In genomic region chr1:98144845-98145244, GRCm38 (mm10) we compare ENCODE assay signal across 11 mouse cellular contexts. TPM values are rescaled to one million over a fixed set of nuclear protein-coding genes. Genes with fewer than 3 reads are reported as not detected.
DNase-seq lines count a peak whose midpoint lies in the region; ATAC-seq and TF ChIP-seq lines count a peak whose summit lies in the region.
"Had no signal": no experiment of that assay in that cellular context is flagged by ENCODE, and none has a peak within 500 bp of the region (broad histone marks: within the 10 kb centered on the region; RNA-seq: fewer than 3 reads in every experiment).

No protein-coding gene starts in this region.

- ATAC-seq in hindbrain, embryonic 11.5 days (ENCODE audit: low FRiP score), result no peak

- no peak for TF ChIP-seq CTCF in cerebellum, adult 2 months (IDR thresholded peaks at IDR 0.05; ENCODE audit: borderline replicate concordance, insufficient read depth, low read depth, low read length)
- TF ChIP-seq CTCF in E14TG2a.4 (conservative IDR thresholded peaks at IDR 0.05; ENCODE audit: low read length), result peak; percentile 75

- DNase-seq in cerebellum, postnatal 14 days, result peak; percentile 3 to 25
- no peak for DNase-seq in cerebellum, adult 2 months
- peak; percentile 2 for DNase-seq in left cerebral cortex, postnatal 4 days
- DNase-seq in left cerebral cortex, adult 11 months (ENCODE audit: low spot score), result no peak
- peak; percentile 5 for DNase-seq in induced T-regulatory cell, adult 2 months (ENCODE audit: low read depth)
- no peak for DNase-seq in hindbrain, embryonic 11.5 days (ENCODE audit: low spot score)
- DNase-seq in gastrocnemius, adult 8-10 months (ENCODE audit: low spot score in 2 of 2), result no peak
- DNase-seq: gastrocnemius, postnatal 14 days; layer of hippocampus, postnatal 36 days had no signal

- no peak for TF ChIP-seq POLR2A in cerebellum, adult 2 months (IDR thresholded peaks at IDR 0.05; ENCODE audit: borderline replicate concordance, insufficient read depth, low read length)

- H3K4me2 ChIP-seq in hindbrain, embryonic 11.5 days (replicated peaks; ENCODE audit: low read depth, low read length), result no peak overlapping the region

- no peak overlapping the region for H3K9ac ChIP-seq in hindbrain, embryonic 11.5 days (ENCODE audit: low read depth, low read length)

- no peaks in the 10 kb centered on the region for H3K36me3 ChIP-seq in E14TG2a.4 (ENCODE audit: insufficient read depth, low read length)
- H3K36me3 ChIP-seq in hindbrain, embryonic 11.5 days (ENCODE audit: control insufficient read depth, insufficient read depth, low read length), result no peaks in the 10 kb centered on the region
- H3K36me3 ChIP-seq: forebrain, embryonic 10.5 days had no signal

- H3K4me3 ChIP-seq in cerebellum, adult 2 months (replicated peaks; ENCODE audit: insufficient read depth, low read depth, low read length), result no peak overlapping the region
- no peak overlapping the region for H3K4me3 ChIP-seq in E14TG2a.4 (replicated peaks; ENCODE audit: low read length)
- H3K4me3 ChIP-seq in hindbrain, embryonic 11.5 days (ENCODE audit: low read depth, low read length), result no peak overlapping the region
- H3K4me3 ChIP-seq: forebrain, embryonic 10.5 days had no signal

- no peaks in the 10 kb centered on the region for H3K4me1 ChIP-seq in cerebellum, adult 2 months (ENCODE audit: control insufficient read depth, insufficient read depth, low read length)
- H3K4me1 ChIP-seq in E14TG2a.4 (replicated peaks; ENCODE audit: low read depth, low read length), result no peaks in the 10 kb centered on the region
- H3K4me1 ChIP-seq in hindbrain, embryonic 11.5 days (replicated peaks; ENCODE audit: control insufficient read depth, insufficient read depth, low read length), result no peaks in the 10 kb centered on the region
- H3K4me1 ChIP-seq: forebrain, embryonic 10.5 days had no signal

- 96% methylated on average over 1 of the region's 1 CpGs for WGBS in cerebellum, adult 2 months
- WGBS in hindbrain, embryonic 11.5 days, result 90% methylated on average over 1 of the region's 1 CpGs

- intact Hi-C loops in left cerebral cortex, postnatal 4 days (cut with DNase I), result no loop called here

- no peak overlapping the region for H3K27ac ChIP-seq in cerebellum, adult 2 months (ENCODE audit: insufficient read depth, low read length)
- no peak overlapping the region for H3K27ac ChIP-seq in hindbrain, embryonic 11.5 days (ENCODE audit: low read depth, low read length)
- H3K27ac ChIP-seq: forebrain, embryonic 10.5 days had no signal

- H3K27me3 ChIP-seq in cerebellum, adult 2 months (ENCODE audit: control insufficient read depth, insufficient read depth, low read length), result no peaks in the 10 kb centered on the region
- H3K27me3 ChIP-seq in E14TG2a.4 (ENCODE audit: insufficient read depth, low read length), result no peaks in the 10 kb centered on the region
- no peaks in the 10 kb centered on the region for H3K27me3 ChIP-seq in hindbrain, embryonic 11.5 days (ENCODE audit: control insufficient read depth, insufficient read depth, low read length)

- H3K9me3 ChIP-seq in E14TG2a.4 (ENCODE audit: low read length), result no peaks in the 10 kb centered on the region
- no peaks in the 10 kb centered on the region for H3K9me3 ChIP-seq in hindbrain, embryonic 11.5 days (ENCODE audit: control insufficient read depth, low read length)
- H3K9me3 ChIP-seq: forebrain, embryonic 10.5 days had no signal

RNA-seq across cellular contexts. Expression of gene Pam, which starts 49.4 kb away (rescaled TPM):
- 33.0 and 35.4 TPM in 2 replicates for polyA plus RNA-seq in cerebellum, adult 2 months (2012; rRNA removed)
- 100 to 1,000 TPM; 108 to 114 TPM for total RNA-seq in left cerebral cortex, postnatal 4 days (2021)
- polyA plus RNA-seq in hindbrain, embryonic 11.5 days (2014; fragmentation: Nextera tagmentation; extraction: Ambion mirVana), result 17.3 and 23.8 TPM in 2 replicates
- 10 to 100 TPM; 19.6 to 32.4 (median 23.9) TPM for total RNA-seq in gastrocnemius, adult 8-10 months (2022)

Comparison
In these comparisons a context has a peak if more than half of its experiments do, and no peak if none do; other contexts are left out.
1. DNase-seq: peak in cerebellum, postnatal 14 days (2 of 2), left cerebral cortex, postnatal 4 days (single experiment) and induced T-regulatory cell, adult 2 months (single experiment); none in cerebellum, adult 2 months (0 of 2), left cerebral cortex, adult 11 months (single experiment), hindbrain, embryonic 11.5 days (single experiment) and gastrocnemius, adult 8-10 months (0 of 2).